Mouse (Mus musculus): ENCODE results near the gene Serpinf2. TPM values are rescaled to one million over a fixed set of nuclear protein-coding genes. Genes with fewer than 3 reads are reported as not detected.

Serpinf2 gene
- total RNA-seq (2014; rRNA removed) (0.24 TPM in 1 of 2 replicates, not detected in the other), polyA plus RNA-seq (2015; fragmentation: Nextera tagmentation; extraction: Ambion mirVana) (not detected in 2 replicates)

DNA sequence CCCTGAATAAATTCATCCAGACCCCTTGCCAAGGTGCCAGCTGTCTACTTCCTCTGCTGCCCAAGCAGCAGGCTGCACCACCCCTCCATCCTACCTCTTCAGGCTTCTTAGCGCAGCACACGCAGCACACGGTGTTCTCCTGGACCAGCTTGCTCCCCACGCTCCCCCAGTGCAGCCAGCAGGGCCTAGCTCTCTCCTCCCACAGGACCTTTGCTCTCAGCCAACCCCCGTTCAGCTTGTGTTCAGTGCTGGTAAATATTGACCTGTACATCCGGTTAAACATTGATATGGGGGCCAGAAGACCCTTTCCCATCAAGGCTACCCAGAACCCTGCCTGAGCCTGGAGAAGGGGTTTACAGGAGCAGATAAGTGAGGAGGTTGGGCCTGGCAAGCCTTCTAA, at the start of gene Serpinf2:
Gene Serpinf2 (minus strand): TSS at position 229 of the 400 bp plus-strand sequence.
- no peaks in the 10 kb centered on the region for H3K4me1 ChIP-seq (ENCODE audit: insufficient read depth)
- no peak for TF ChIP-seq CTCF (IDR thresholded peaks at IDR 0.05; ENCODE audit: low read depth)
- H3K27me3 ChIP-seq (ENCODE audit: insufficient read depth, low read length): no peaks in the 10 kb centered on the region
- H3K27ac ChIP-seq (ENCODE audit: low read depth, low read length): no peak within 1 kb of the TSS
- no peak within 1 kb of the TSS for H3K4me2 ChIP-seq (ENCODE audit: low read depth)
- H3K9me3 ChIP-seq (ENCODE audit: low read length): no peaks in the 10 kb centered on the region
- WGBS: 88% methylated on average over 6 of the region's 6 CpGs
- H3K4me3 ChIP-seq (ENCODE audit: low read depth, low read length): no peak within 1 kb of the TSS
- H3K36me3 ChIP-seq (ENCODE audit: insufficient read depth): peaks cover 16% of the 10 kb centered on the region; the same call in 1 of the 2 replicates
- H3K9ac ChIP-seq: no peak within 1 kb of the TSS
- DNase-seq (no peak), ATAC-seq (no peak)

- Histone ChIP-seq H3K27me3 (ENCODE audit: insufficient read depth, low read length) (no peaks in the 10 kb centered on the region), H3K4me3 (ENCODE audit: low read depth, low read length) (peak overlapping the region; percentile 99), H3K27ac (ENCODE audit: low read depth, low read length) (no peak overlapping the region), H3K9me3 (ENCODE audit: low read length) (no peaks in the 10 kb centered on the region), H3K4me2 (ENCODE audit: low read depth) (peak overlapping the region; percentile 94), H3K4me1 (ENCODE audit: insufficient read depth) (peaks cover 11% of the 10 kb centered on the region), H3K9ac (peak overlapping the region; percentile 99), H3K36me3 (ENCODE audit: insufficient read depth) (peaks cover 32% of the 10 kb centered on the region)
- WGBS: 40% methylated on average over 6 of the region's 6 CpGs
- DNase-seq (no peak), ATAC-seq (no peak)
- no peak for TF ChIP-seq CTCF (IDR thresholded peaks at IDR 0.05; ENCODE audit: low read depth)
Observed at GRCm38 (mm10) chr11:75487496-75487895, 48.1 kb upstream of the Serpinf2 start.

- Histone ChIP-seq H3K27me3 (ENCODE audit: insufficient read depth, low read length) (no peaks in the 10 kb centered on the region), H3K36me3 (ENCODE audit: insufficient read depth) (peaks cover 25% of the 10 kb centered on the region), H3K27ac (ENCODE audit: low read depth, low read length) (peak within 1 kb of the TSS; percentile 86), H3K9me3 (ENCODE audit: low read length) (no peaks in the 10 kb centered on the region), H3K9ac (peak within 1 kb of the TSS; percentile 99), H3K4me2 (ENCODE audit: low read depth) (peak within 1 kb of the TSS; percentile 94), H3K4me1 (ENCODE audit: insufficient read depth) (peaks cover 11% of the 10 kb centered on the region), H3K4me3 (ENCODE audit: low read depth, low read length) (peak within 1 kb of the TSS; percentile 99)
- no peak for TF ChIP-seq CTCF (IDR thresholded peaks at IDR 0.05; ENCODE audit: low read depth)
- DNase-seq (peak; percentile 99), ATAC-seq (peak; percentile 100)
- under 1% methylated on average over 52 of the region's 52 CpGs for WGBS
Observed at GRCm38 (mm10) chr11:75486601-75487285, 47.4 kb upstream of the Serpinf2 start, which contains the start of gene Prpf8. Prpf8 (plus strand) TSS chr11:75486816.

DNA sequence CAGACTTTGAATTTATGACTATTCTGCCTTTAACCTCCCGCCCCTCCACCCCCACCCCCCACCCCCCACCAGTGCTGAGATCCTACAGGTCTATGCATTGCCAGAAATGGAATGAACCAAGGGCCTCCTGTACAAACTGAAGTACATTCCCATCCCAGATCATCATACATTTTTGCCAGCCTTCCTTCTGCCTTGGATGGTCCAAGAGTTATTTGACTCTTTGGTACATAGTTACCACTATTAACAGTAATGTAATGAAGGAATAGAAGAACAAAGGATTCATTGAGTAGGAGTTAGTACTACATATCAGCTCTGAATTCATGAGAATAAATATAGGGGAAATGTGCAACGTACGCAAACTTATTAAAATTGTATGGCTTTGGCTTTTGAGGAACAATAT, 46.8 kb upstream of the Serpinf2 start:
- DNase-seq (no peak), ATAC-seq (peak; percentile 19)
- H3K36me3 ChIP-seq (ENCODE audit: insufficient read depth): peaks cover 19% of the 10 kb centered on the region
- peak overlapping the region; percentile 99; the same call in 1 of the 2 replicates for H3K4me3 ChIP-seq (ENCODE audit: low read depth, low read length)
- no peaks in the 10 kb centered on the region for H3K27me3 ChIP-seq (ENCODE audit: insufficient read depth, low read length)
- TF ChIP-seq CTCF (IDR thresholded peaks at IDR 0.05; ENCODE audit: low read depth): no peak
- H3K27ac ChIP-seq (ENCODE audit: low read depth, low read length): peak overlapping the region; percentile 67; the same call in 1 of the 2 replicates
- no peaks in the 10 kb centered on the region for H3K9me3 ChIP-seq (ENCODE audit: low read length)
- peak overlapping the region; percentile 37 for H3K4me2 ChIP-seq (ENCODE audit: low read depth)
- WGBS: 19% methylated on average over 3 of the region's 3 CpGs
- H3K9ac ChIP-seq: no peak overlapping the region
- H3K4me1 ChIP-seq (ENCODE audit: insufficient read depth): peaks cover 11% of the 10 kb centered on the region

DNA sequence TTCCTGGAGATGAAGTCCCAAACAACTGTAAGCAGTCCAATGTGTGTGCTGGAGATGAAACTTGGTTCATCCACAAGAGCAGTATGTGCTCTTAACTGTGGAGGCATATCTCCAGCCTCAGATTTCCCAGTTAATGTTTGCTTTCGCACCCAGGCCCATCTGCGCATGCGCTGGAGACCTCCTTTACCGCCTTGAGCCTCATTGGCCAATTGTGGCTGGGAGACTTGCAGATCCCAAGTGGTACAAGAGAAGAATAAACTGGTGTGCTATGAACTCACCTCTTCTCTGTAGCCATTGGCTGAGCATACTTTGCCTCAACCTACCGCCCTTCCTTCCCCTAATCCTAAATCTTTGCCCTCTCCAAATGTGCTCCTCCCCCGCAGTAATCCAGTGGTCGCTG, 34.0 kb upstream of the Serpinf2 start:
- WGBS: 64% methylated on average over 7 of the region's 7 CpGs
- Histone ChIP-seq H3K9ac (no peak overlapping the region), H3K4me2 (ENCODE audit: low read depth) (no peak overlapping the region)

DNA sequence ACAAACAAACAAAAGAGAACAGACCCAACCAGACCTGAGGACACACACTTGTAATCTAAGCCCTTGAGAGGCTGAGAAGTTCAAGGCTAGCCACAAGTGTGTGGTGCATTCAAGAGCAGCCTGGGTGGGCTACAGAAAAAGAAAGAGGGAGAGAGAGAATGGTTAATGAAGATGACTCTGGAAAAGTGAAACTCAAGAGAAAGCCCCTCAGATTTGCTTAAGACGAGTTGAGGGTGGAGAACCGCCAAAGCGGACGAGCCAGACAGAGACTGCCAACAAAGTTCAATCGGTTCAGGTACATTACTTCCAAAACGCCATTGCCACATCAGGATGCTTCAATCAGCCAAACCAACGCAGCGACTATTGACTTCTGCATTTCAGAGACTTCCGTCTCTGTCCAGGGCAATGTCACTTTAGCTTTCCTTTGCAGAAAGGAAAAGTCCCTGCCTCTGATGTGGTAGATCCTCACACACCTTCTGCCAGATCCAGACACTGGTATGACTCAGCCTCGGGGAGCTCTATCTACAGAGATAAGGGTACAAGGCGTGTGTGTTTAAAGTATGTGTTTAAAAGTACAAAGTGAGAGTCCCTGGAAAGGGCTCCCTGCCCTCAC, 33.2 kb upstream of the Serpinf2 start:
- Histone ChIP-seq H3K9me3 (ENCODE audit: low read length) (no peaks in the 10 kb centered on the region), H3K36me3 (ENCODE audit: insufficient read depth) (no peaks in the 10 kb centered on the region), H3K4me1 (ENCODE audit: insufficient read depth) (no peaks in the 10 kb centered on the region), H3K27ac (ENCODE audit: low read depth, low read length) (no peak overlapping the region), H3K9ac (no peak overlapping the region), H3K4me2 (ENCODE audit: low read depth) (no peak overlapping the region), H3K4me3 (ENCODE audit: low read depth, low read length) (no peak overlapping the region), H3K27me3 (ENCODE audit: insufficient read depth, low read length) (peaks cover 3% of the 10 kb centered on the region; the same call in 1 of the 2 replicates)
- no peak for TF ChIP-seq CTCF (IDR thresholded peaks at IDR 0.05; ENCODE audit: low read depth)
- WGBS: 84% methylated on average over 11 of the region's 11 CpGs
- ATAC-seq (no peak), DNase-seq (no peak)

More for the DNA sequence above, 34.0 kb upstream of the Serpinf2 start:
- no peaks in the 10 kb centered on the region for H3K27me3 ChIP-seq (ENCODE audit: insufficient read depth, low read length)
- H3K4me3 ChIP-seq (ENCODE audit: low read depth, low read length): no peak overlapping the region
- no peaks in the 10 kb centered on the region for H3K4me1 ChIP-seq (ENCODE audit: insufficient read depth)
- no peak for TF ChIP-seq CTCF (IDR thresholded peaks at IDR 0.05; ENCODE audit: low read depth)
- H3K36me3 ChIP-seq (ENCODE audit: insufficient read depth): no peaks in the 10 kb centered on the region
- ATAC-seq (no peak), DNase-seq (no peak)
- no peak overlapping the region for H3K27ac ChIP-seq (ENCODE audit: low read depth, low read length)
- H3K9me3 ChIP-seq (ENCODE audit: low read length): no peaks in the 10 kb centered on the region

DNA sequence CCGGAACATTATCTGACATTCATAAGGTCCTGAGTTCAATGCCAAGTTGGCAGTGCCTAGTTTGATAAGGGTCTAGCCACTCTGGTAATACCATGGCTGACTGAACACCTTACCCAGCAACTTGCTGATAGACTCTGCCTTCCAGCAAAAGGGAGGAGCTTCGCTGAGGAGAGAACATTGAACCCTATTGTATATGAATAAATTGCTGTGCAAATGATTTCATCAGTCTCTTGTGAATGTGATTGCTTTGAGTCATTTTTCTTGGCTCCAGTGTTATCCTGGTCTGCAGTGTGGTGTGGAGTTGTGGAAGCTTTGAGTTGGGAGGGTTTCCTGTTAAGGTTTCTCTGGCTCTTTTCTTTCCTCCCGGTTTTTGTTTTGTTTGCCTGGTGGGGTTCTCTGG, 31.3 kb upstream of the Serpinf2 start:
- no peak for ATAC-seq
- 85% methylated on average over 3 of the region's 3 CpGs for WGBS
- TF ChIP-seq CTCF (IDR thresholded peaks at IDR 0.05; ENCODE audit: low read depth): no peak

More for the DNA sequence above, 31.3 kb upstream of the Serpinf2 start:
- H3K9me3 ChIP-seq (ENCODE audit: low read length): no peaks in the 10 kb centered on the region
- no peak for DNase-seq
- H3K4me3 ChIP-seq (ENCODE audit: low read depth, low read length): no peak overlapping the region
- no peak overlapping the region for H3K4me2 ChIP-seq (ENCODE audit: low read depth)
- no peak overlapping the region for H3K9ac ChIP-seq
- no peaks in the 10 kb centered on the region for H3K4me1 ChIP-seq (ENCODE audit: insufficient read depth)
- H3K27ac ChIP-seq (ENCODE audit: low read depth, low read length): no peak overlapping the region
- peaks cover 7% of the 10 kb centered on the region; the same call in 1 of the 2 replicates for H3K27me3 ChIP-seq (ENCODE audit: insufficient read depth, low read length)
- peaks cover under 1% of the 10 kb centered on the region; the same call in 1 of the 2 replicates for H3K36me3 ChIP-seq (ENCODE audit: insufficient read depth)
